Mouse (Mus musculus) hindlimb bud, embryonic 11.5 days (tissue): ENCODE data around the gene Cldn10.

Experiments
- DNase-seq: peaks from one replicate; pipeline ENCODE4 v3.0.0-alpha.2; 2012; ENCODE audit warnings: low read depth, low spot score; ENCODE audit errors: extremely low spot score

The Cldn10 gene

DNA sequence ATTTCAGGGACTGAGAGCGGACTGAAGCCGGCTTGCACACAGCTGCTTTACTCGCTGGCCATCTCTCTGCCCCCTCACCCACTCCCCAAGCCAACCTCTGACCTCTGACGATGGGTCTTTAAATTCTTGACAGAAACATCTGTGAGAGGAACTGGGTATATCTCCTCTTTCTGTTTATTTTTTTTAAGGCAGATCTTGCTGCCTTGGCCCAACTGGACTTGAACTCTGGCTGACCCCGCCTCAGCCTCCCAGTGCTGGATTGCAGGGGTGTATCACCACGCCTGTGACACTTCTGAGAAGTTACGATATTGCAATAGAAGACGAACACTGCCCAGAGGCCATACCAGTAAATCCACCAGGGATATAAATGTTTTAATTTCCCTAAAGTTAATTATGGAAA is 122.2 kb downstream of the Cldn10 start:
- DNase-seq, result no peak

DNA sequence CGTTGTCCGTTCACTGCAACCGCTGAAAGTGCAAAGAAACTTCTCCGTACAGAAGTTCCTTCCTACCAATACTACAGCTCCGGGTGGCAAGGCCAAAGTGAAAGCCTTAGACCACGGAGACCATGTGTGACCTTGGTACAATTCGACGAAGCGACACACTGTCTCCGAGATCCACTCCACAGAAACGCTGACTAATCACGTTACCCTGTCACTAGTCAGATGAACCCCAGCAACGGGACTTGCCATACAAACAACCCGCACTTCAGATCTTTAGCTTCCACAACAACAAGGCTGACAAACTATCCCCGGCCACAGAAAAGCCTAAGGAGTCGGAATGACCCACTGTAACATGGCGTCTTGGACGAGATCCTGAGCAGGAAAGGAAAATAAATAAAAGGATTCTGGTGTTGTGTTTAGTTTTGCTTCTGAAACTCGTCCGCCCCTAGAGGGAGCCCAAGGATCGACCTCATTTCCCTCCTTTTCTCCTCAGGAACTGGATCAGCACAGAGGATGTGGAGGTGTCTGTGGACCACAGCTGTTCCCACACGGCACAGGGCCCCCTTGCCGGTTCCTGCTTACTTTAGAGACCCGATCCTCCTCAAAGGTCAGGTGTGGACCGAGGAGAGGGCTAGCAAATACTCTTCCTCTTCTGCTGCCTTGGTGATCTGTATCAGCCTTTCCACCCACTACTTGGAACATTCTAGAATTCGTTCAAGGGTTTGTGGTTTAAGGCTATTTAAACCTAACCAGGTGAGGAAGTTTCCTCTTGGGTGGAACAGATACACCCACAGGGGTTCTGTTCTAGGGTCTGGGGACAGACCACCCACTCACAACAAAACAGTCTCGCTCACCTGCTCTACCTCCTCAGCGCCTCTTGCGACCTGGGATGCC is 122.9 kb downstream of the Cldn10 start:
- no peak for DNase-seq

GRCm38 (mm10) chr14:118911521-118911920 is 123.8 kb downstream of the Cldn10 start:
- no peak for DNase-seq

DNA sequence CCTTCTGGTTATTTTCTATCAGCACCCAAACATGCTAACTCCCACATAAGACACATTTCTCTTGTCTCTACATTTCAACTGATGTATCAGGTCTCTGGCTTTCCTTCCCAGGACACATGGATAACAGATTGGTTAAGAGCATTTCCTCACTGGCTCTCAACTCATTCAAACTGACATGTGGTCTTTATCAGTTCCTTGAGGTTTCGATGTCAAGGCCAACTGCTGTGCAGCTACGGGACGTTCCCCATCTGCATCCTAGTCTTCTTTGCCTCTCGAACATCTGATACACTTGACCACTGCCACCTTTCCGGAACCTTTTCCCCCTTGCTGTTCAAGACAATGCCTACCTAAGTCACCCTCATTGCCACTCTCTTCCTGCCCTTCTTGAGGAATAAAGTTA is 125.9 kb downstream of the Cldn10 start:
- DNase-seq, result no peak

DNA sequence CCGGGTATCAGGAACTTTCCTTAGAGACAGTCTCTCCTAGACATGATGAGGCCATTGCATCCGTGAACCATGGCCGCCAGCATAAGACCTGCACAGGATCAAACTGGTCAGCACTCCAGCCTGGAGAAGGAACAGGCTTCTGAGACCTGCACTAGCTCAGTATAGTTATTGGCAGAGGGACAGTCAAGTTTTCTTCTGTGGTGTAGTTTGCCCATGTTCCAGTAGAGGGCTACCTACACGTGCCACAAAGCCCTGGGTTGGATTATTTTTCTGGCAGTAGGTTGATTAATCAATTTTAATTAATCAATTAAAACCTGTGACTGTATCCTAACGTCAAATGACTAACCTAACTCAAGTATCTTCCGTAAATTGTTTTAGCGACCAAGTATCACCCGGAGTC is 131.3 kb downstream of the Cldn10 start:
- DNase-seq, result no peak

- DNase-seq, result no peak
Observed at GRCm38 (mm10) chr14:118920654-118921053, 132.9 kb downstream of the Cldn10 start.

- no peak for DNase-seq
Observed at GRCm38 (mm10) chr14:118922251-118922650, 134.5 kb downstream of the Cldn10 start.

- DNase-seq, result no peak
Observed at GRCm38 (mm10) chr14:118922667-118923184, 135.0 kb downstream of the Cldn10 start.
